Mouse (Mus musculus) E14TG2a.4 (cell line): ENCODE results near the gene Accsl.

Experiments used
- H3K27me3 ChIP-seq: 2 replicates; pipeline ENCODE4 v1.6.1; 2014; ENCODE audit warnings: low read length, control low read depth; ENCODE audit not compliant: insufficient read depth
- H3K36me3 ChIP-seq: 2 replicates; pipeline ENCODE4 v1.6.1; 2014; ENCODE audit warnings: low read length, control low read depth; ENCODE audit not compliant: insufficient read depth
- H3K4me1 ChIP-seq: replicated peaks from 2 replicates; pipeline ENCODE4 v1.6.1; 2014; ENCODE audit warnings: low read depth, low read length, control low read depth
- H3K4me3 ChIP-seq: replicated peaks from 2 replicates; pipeline ENCODE4 v1.5.1; 2014; ENCODE audit warnings: mild to moderate bottlenecking, low read length
- H3K9me3 ChIP-seq: 2 replicates; pipeline ENCODE4 v1.6.1; 2014; ENCODE audit warnings: low read length, control low read depth
- CTCF ChIP-seq: conservative IDR thresholded peaks from 2 replicates; pipeline ENCODE4 v1.5.1; 2014; ENCODE audit warnings: low read length
- NANOG ChIP-seq: IDR thresholded peaks from 2 replicates; pipeline ENCODE4 v1.6.1; 2014; ENCODE audit warnings: borderline replicate concordance, low read length, mixed read lengths
- POU5F1 ChIP-seq: IDR thresholded peaks from 2 replicates; pipeline ENCODE4 v1.6.1; 2014; ENCODE audit warnings: low read length, borderline replicate concordance

Accsl gene

DNA sequence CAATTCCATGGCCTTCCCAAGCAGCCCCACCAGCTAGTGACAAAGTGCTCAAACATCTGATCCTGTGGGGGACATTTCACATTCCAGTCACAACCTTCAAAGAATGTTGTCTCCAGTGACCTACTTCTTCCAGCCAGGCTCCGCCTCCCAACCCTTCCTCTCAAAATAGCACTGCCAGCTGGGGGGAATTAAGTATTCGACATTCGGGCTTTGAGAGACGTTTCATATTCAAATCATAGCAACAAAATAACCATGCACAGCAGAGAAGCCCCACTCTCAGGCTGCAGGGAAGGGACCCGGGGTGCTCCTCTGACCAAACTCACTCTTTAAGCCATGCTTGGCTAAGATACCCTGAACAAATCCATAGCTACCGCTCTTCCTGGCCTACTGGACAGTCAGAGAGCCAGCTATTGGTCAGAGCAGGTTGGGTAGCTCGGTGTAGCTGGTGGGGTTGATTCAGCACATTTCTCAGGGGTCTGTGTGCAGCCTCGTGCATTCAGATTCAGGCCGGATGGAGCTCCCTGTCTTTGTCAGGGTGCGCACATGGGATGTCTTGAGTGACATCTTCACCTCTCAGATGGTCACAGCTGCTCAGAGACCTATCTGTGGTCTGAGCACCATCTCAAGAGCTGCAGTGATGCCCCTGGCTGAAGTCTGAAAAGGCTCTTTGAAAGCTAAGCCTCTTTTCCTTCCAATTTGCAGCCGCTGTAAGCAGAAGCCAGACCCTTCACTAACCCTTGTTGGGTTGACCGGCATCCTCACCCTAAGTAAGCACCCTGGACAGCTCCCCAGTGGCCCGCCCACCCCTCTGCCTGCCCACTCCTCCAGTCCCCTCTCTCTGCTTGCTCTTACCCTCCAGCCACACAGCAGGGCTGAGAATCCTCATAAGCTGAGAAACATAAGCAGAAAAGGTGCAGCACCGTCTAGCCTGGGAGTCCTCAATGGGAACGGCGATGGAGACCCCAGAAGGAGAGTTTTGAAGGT lies 30.7 kb upstream of the Accsl start:
- H3K4me1 ChIP-seq: peaks cover 35% of the 10 kb centered on the region
- TF ChIP-seq NANOG (no peak), CTCF (no peak), POU5F1 (no peak)
- no peaks in the 10 kb centered on the region for H3K9me3 ChIP-seq
- no peaks in the 10 kb centered on the region for H3K36me3 ChIP-seq
- H3K27me3 ChIP-seq: no peaks in the 10 kb centered on the region
- no peak overlapping the region for H3K4me3 ChIP-seq

- no peaks in the 10 kb centered on the region for H3K36me3 ChIP-seq
- no peaks in the 10 kb centered on the region for H3K27me3 ChIP-seq
- TF ChIP-seq NANOG (no peak), POU5F1 (no peak), CTCF (no peak)
- peaks cover 55% of the 10 kb centered on the region for H3K4me1 ChIP-seq
- peak overlapping the region; percentile 20; the same call in 1 of the 2 replicates for H3K4me3 ChIP-seq
- H3K9me3 ChIP-seq: no peaks in the 10 kb centered on the region
Observed at GRCm38 (mm10) chr2:93891611-93892280, 22.8 kb upstream of the Accsl start.

GRCm38 (mm10) chr2:93890143-93890542 lies 21.2 kb upstream of the Accsl start:
- H3K9me3 ChIP-seq: no peaks in the 10 kb centered on the region
- no peak for TF ChIP-seq POU5F1
- TF ChIP-seq CTCF: no peak
- peaks cover 66% of the 10 kb centered on the region for H3K4me1 ChIP-seq
- no peak overlapping the region for H3K4me3 ChIP-seq
- H3K36me3 ChIP-seq: no peaks in the 10 kb centered on the region
- H3K27me3 ChIP-seq: no peaks in the 10 kb centered on the region

GRCm38 (mm10) chr2:93889071-93889470 lies 20.1 kb upstream of the Accsl start:
- Histone ChIP-seq H3K4me1 (peaks cover 66% of the 10 kb centered on the region), H3K9me3 (no peaks in the 10 kb centered on the region), H3K27me3 (no peaks in the 10 kb centered on the region), H3K36me3 (no peaks in the 10 kb centered on the region), H3K4me3 (no peak overlapping the region)
- no peak for TF ChIP-seq NANOG
- no peak for TF ChIP-seq POU5F1
- no peak for TF ChIP-seq CTCF

GRCm38 (mm10) chr2:93888366-93888765 lies 19.4 kb upstream of the Accsl start:
- TF ChIP-seq CTCF (no peak), NANOG (no peak), POU5F1 (no peak)
- Histone ChIP-seq H3K9me3 (no peaks in the 10 kb centered on the region), H3K36me3 (no peaks in the 10 kb centered on the region), H3K4me3 (no peak overlapping the region), H3K4me1 (peaks cover 61% of the 10 kb centered on the region), H3K27me3 (no peaks in the 10 kb centered on the region)

GRCm38 (mm10) chr2:93887273-93887672 lies 18.3 kb upstream of the Accsl start:
- no peaks in the 10 kb centered on the region for H3K27me3 ChIP-seq
- TF ChIP-seq POU5F1 (no peak), CTCF (no peak)
- H3K4me3 ChIP-seq: no peak overlapping the region
- no peaks in the 10 kb centered on the region for H3K36me3 ChIP-seq
- no peaks in the 10 kb centered on the region for H3K9me3 ChIP-seq
- peaks cover 51% of the 10 kb centered on the region for H3K4me1 ChIP-seq

DNA sequence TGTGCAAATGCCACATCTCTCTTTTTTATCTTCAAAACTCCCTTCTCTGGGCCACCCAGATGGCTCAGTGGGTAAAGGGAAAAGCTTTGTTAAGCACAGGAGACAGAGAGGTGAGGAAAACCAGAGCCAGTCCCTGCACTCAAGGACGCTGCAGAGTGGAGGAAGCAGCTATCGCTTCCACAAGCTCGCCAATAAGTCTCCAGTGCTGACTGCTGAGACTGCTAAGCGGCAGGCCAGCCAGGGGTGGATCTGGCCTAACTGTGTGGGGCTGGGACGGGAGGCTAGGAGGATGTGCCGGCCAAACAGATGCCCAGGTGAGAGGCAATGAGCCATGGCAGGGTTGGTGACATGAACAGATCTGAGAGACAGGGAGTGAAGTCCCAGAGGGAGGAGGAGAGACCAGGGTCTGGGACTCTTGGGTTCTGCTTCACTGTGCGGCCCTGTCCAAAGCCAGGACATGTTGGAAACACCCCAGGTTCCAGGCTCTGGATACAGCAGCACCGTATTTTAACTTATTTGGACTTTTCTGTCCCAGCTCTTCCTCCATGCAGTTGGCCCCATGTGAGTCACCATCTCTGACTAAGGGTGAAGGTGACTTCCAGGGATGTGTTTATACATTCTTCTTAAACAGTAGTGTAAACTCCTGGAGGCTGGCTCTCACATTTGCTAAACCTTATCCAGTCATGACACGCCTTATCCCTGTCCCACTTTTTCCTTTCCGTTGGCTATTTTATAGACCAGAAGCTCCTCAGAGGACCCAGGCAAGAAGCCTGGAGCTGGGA lies 17.2 kb upstream of the Accsl start:
- Histone ChIP-seq H3K4me3 (peak overlapping the region; percentile 32), H3K4me1 (peaks cover 42% of the 10 kb centered on the region), H3K27me3 (no peaks in the 10 kb centered on the region), H3K9me3 (no peaks in the 10 kb centered on the region), H3K36me3 (no peaks in the 10 kb centered on the region)
- TF ChIP-seq POU5F1: no peak
- no peak for TF ChIP-seq CTCF
- no peak for TF ChIP-seq NANOG

DNA sequence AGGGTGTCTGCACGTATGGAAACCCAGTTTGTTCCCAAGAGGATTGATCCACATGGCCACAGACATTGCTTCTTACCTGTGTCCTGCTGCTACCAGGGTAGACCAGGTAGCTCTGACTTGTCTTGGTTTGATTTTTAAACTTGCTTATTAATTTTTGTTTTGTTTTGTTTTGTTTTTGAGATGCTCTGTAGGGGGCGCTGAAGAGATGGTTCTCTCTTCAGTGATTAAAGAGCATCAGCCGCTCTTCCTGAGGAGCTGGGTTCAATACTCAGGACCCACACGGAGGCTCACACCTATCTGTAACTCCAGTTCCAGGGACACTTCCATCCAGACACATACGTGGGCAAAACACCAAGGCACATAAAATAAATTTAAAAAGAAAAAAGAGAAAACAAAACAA lies 14.1 kb upstream of the Accsl start:
- peaks cover 32% of the 10 kb centered on the region for H3K4me1 ChIP-seq
- H3K27me3 ChIP-seq: no peaks in the 10 kb centered on the region
- H3K36me3 ChIP-seq: no peaks in the 10 kb centered on the region
- peak; percentile 36 for TF ChIP-seq CTCF
- no peak for TF ChIP-seq POU5F1
- no peak for TF ChIP-seq NANOG
- no peaks in the 10 kb centered on the region for H3K9me3 ChIP-seq
- no peak overlapping the region for H3K4me3 ChIP-seq
